Mouse (Mus musculus) lung, embryonic 14.5 days (tissue): ENCODE results near the gene Irf1. TPM values are rescaled to one million over a fixed set of nuclear protein-coding genes. Genes with fewer than 3 reads are reported as not detected.
A peak's percentile ranks its signal among the peaks of the same experiment; 100 is the strongest.

Experiments used
- ATAC-seq: fragments of 200-750 bp; cut with Nextera tagmentation; 2 replicates; pipeline ENCODE4 v1.8.0; 2017; ENCODE audit warnings: mild to moderate bottlenecking, moderate TSS enrichment, moderate library complexity; ENCODE audit not compliant: insufficient read depth
- DNase-seq: peaks from one replicate; pipeline ENCODE4 v3.0.0-alpha.2; 2015
- H3K27ac ChIP-seq: fragments of 300-500 bp; sonication (generic); 2 replicates; pipeline ENCODE4 v1.5.1; 2014; ENCODE audit warnings: low read depth, mild to moderate bottlenecking, moderate library complexity
- H3K27me3 ChIP-seq: fragments of 300-500 bp; sonication (generic); 2 replicates; pipeline ENCODE4 v1.6.1; 2014; ENCODE audit warnings: low read length, control low read depth; ENCODE audit not compliant: insufficient read depth
- H3K36me3 ChIP-seq: fragments of 300-500 bp; sonication (generic); 2 replicates; pipeline ENCODE4 v1.6.1; 2014; ENCODE audit warnings: control low read depth; ENCODE audit not compliant: insufficient read depth
- H3K4me1 ChIP-seq: fragments of 300-500 bp; sonication (generic); 2 replicates; pipeline ENCODE4 v1.6.1; 2014; ENCODE audit warnings: antibody characterized with exemption, control low read depth; ENCODE audit not compliant: insufficient read depth
- H3K4me2 ChIP-seq: fragments of 300-500 bp; sonication (generic); 2 replicates; pipeline ENCODE4 v1.6.1; 2014; ENCODE audit warnings: mild to moderate bottlenecking
- H3K4me3 ChIP-seq: fragments of 300-500 bp; sonication (generic); 2 replicates; pipeline ENCODE4 v1.5.1; 2014; ENCODE audit warnings: low read depth, low read length
- H3K9ac ChIP-seq: fragments of 300-500 bp; sonication (generic); 2 replicates; pipeline ENCODE4 v1.6.1; 2014
- H3K9me3 ChIP-seq: fragments of 300-500 bp; sonication (generic); 2 replicates; pipeline ENCODE4 v1.6.1; 2016; ENCODE audit warnings: low read depth, low read length, control low read depth
- CTCF ChIP-seq: IDR thresholded peaks from 2 replicates; pipeline ENCODE4 v1.5.1; 2016; ENCODE audit warnings: antibody characterized with exemption, low read depth
- WGBS: fragments of 180-500 bp; shearing (Covaris S2); extraction: QIAGEN DNeasy Blood & Tissue Kit; methylation state at CpG from one replicate; pipeline ENCODE4 v1.1.7; 2014; 5-methylcytosine and 5-hydroxymethylcytosine counted together
- polyA plus RNA-seq: library from polyadenylated mRNA; unstranded; fragments of >200 nt; fragmentation: Nextera tagmentation; extraction: Ambion mirVana; gene quantifications from 2 replicates; pipeline ENCODE4 v1.2.1, GENCODE M21; 2014

The Irf1 gene
- polyA plus RNA-seq, 1 experiment from 2014 or later: 17.3 TPM

DNA sequence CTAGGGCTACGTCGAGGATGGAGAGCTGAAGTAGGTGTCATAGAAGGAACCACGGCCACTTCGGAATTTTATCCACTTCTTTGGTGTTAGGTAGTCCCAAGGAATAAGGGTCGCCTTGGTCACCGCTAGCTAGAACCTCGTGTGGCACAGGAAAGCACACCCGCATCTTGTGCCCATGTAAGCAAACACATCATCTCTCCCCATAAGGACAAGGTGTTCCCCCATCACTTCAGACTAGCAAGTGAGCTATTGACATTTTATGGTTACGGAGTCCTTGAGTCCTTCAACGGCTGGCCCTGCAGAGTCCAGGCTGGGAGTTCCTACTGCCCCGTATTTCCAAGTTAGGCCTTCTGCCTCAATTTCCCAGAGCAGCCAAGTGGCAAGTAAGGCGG, 633 bp upstream of the Irf1 start:
- no peak for DNase-seq

DNA sequence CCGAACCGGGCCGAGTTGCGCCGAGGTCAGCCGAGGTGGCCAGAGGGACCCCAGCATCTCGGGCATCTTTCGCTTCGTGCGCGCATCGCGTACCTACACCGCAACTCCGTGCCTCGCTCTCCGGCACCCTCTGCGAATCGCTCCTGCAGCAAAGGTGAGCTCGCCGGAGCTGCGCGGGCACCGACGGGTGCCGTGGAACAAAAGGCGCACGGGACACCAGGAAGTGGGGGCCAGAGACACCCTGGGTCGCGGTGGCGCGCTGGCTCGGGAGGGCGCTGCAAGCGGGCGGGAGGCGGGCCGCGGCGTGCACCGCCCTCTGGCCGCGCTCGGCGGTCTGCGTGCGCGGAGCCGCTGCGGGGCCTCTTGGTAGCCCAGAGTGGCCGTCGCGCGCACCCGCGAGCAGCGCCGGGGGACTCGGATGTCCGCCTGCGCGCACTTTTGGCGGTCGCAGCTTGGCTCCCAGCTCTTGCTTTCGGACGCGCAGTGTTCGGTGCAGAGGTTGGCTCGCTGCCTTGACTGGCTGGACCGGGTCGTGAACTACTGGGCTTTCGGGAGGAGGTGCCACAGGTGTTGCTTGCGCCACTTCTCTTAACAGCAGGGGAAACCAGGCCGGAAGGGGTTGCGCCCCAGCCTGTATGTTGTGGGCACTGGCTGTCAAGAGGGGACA, 444 bp downstream of the Irf1 start:
- H3K36me3 ChIP-seq: peaks cover 23% of the 10 kb centered on the region
- under 1% methylated on average over 75 of the region's 75 CpGs for WGBS
- no peak for TF ChIP-seq CTCF
- H3K4me2 ChIP-seq: peak overlapping the region; percentile 87
- ATAC-seq: peak; percentile 89
- H3K4me1 ChIP-seq: no peaks in the 10 kb centered on the region
- no peaks in the 10 kb centered on the region for H3K27me3 ChIP-seq
- peak overlapping the region; percentile 73 for H3K27ac ChIP-seq
- H3K9ac ChIP-seq: peak overlapping the region; percentile 71
- H3K4me3 ChIP-seq: peak overlapping the region; percentile 71
- DNase-seq: peak; percentile 89
- H3K9me3 ChIP-seq: no peaks in the 10 kb centered on the region

More for the DNA sequence above, 633 bp upstream of the Irf1 start:
- peak overlapping the region; percentile 87 for H3K4me2 ChIP-seq
- 0 out of 2 replicates have a peak, but pooled peaks cover 6% of the 10 kb centered on the region for H3K4me1 ChIP-seq
- TF ChIP-seq CTCF: no peak
- 48% methylated on average over 12 of the region's 12 CpGs for WGBS
- no peak overlapping the region for H3K27ac ChIP-seq
- H3K9me3 ChIP-seq: no peaks in the 10 kb centered on the region
- peak overlapping the region; percentile 71 for H3K4me3 ChIP-seq
- no peak for ATAC-seq
- no peaks in the 10 kb centered on the region for H3K27me3 ChIP-seq
- peaks cover 13% of the 10 kb centered on the region; the same call in 1 of the 2 replicates for H3K36me3 ChIP-seq
- H3K9ac ChIP-seq: no peak overlapping the region

DNA sequence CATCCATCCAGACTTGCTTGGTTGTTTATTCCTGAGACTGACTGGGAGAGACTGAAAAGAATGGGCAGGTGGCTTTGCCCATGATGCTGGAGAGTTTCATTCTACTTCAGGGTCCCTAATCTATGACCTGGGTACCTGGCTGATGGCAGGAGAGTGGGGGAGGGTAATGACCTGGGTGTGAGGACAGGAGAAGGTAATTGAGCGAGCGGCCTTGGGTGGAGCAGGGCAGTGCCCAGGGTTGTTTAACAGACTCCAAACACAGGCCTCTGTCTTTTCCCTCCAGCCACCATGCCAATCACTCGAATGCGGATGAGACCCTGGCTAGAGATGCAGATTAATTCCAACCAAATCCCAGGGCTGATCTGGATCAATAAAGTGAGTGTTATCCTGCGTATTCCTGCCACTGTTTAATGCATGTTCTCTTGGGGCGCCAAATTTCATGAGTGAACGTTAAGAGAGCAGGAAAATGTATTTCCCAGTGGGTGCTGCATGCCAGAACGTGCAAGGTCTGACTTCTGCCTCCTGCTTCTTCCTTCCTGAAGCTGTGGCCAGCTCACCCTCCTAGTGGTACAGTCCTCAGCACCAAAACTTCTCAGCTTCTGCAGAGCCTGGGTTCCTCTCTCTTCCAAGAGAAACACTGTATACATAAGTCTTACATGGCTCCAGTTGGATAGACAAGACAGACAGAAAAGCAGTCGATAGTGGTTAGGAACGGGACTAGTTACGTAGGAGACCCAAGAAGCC, 1.4 kb downstream of the Irf1 start:
- no peaks in the 10 kb centered on the region for H3K9me3 ChIP-seq
- no peaks in the 10 kb centered on the region for H3K27me3 ChIP-seq
- H3K4me3 ChIP-seq: peak overlapping the region; percentile 71
- ATAC-seq: no peak
- peak overlapping the region; percentile 87 for H3K4me2 ChIP-seq
- 77% methylated on average over 11 of the region's 11 CpGs for WGBS
- H3K27ac ChIP-seq: no peak overlapping the region
- peaks cover 32% of the 10 kb centered on the region for H3K36me3 ChIP-seq
- no peaks in the 10 kb centered on the region for H3K4me1 ChIP-seq
- DNase-seq: no peak
- peak overlapping the region; percentile 71; the same call in 1 of the 2 replicates for H3K9ac ChIP-seq
- no peak for TF ChIP-seq CTCF

DNA sequence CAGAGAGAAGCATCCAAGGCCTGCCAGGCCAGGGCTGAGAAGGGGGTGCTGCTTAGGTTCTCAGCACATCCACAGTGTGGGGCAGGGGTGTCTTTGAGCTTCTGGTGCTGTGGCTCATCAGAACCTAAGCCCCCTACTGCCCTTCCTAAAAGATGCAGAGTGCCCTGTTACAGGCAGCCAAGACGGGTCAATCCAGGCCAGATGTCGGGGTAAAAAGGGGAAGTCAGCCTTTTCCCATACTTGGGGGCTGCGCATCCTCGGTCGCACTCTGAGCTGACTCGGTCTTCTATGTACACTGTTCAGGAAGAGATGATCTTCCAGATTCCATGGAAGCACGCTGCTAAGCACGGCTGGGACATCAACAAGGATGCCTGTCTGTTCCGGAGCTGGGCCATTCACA, 2.7 kb downstream of the Irf1 start:
- Histone ChIP-seq H3K27me3 (no peaks in the 10 kb centered on the region), H3K9me3 (no peaks in the 10 kb centered on the region), H3K4me3 (no peak overlapping the region), H3K36me3 (peaks cover 44% of the 10 kb centered on the region), H3K4me2 (no peak overlapping the region), H3K9ac (no peak overlapping the region), H3K27ac (no peak overlapping the region), H3K4me1 (no peaks in the 10 kb centered on the region)
- DNase-seq (no peak), ATAC-seq (no peak)
- 80% methylated on average over 9 of the region's 9 CpGs for WGBS
- TF ChIP-seq CTCF: no peak

DNA sequence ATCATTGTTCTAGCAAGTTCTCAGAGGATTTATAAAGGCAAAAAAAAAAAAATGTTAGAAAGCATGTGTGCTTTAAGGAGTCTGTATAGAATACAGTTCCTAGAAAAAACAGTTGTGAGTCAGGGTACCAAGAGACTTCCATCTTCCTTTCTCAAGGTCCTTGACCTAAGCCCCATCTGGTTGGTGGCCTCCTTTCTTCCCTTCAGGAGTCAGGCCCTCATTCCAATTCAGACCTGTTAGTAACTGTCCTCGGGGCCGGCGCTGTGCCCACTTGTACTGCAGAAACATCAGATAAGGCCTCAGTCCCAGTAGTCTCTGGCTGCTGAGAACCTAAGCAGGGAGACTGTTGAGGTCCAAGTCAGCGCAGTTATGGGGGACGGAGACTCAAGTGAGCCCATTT, 3.3 kb downstream of the Irf1 start, which contains the start of gene Gm17334:
TSS of gene Gm17334 (minus strand) at position 101 of the 400 bp plus-strand sequence.
- no peak within 1 kb of the TSS for H3K4me3 ChIP-seq
- no peak within 1 kb of the TSS for H3K4me2 ChIP-seq
- no peak for TF ChIP-seq CTCF
- WGBS: 83% methylated on average over 5 of the region's 5 CpGs
- ATAC-seq (no peak), DNase-seq (no peak)
- peaks cover 44% of the 10 kb centered on the region for H3K36me3 ChIP-seq
- H3K9me3 ChIP-seq: no peaks in the 10 kb centered on the region
- no peaks in the 10 kb centered on the region for H3K4me1 ChIP-seq
- H3K27me3 ChIP-seq: no peaks in the 10 kb centered on the region
- H3K27ac ChIP-seq: no peak within 1 kb of the TSS
- H3K9ac ChIP-seq: no peak within 1 kb of the TSS

DNA sequence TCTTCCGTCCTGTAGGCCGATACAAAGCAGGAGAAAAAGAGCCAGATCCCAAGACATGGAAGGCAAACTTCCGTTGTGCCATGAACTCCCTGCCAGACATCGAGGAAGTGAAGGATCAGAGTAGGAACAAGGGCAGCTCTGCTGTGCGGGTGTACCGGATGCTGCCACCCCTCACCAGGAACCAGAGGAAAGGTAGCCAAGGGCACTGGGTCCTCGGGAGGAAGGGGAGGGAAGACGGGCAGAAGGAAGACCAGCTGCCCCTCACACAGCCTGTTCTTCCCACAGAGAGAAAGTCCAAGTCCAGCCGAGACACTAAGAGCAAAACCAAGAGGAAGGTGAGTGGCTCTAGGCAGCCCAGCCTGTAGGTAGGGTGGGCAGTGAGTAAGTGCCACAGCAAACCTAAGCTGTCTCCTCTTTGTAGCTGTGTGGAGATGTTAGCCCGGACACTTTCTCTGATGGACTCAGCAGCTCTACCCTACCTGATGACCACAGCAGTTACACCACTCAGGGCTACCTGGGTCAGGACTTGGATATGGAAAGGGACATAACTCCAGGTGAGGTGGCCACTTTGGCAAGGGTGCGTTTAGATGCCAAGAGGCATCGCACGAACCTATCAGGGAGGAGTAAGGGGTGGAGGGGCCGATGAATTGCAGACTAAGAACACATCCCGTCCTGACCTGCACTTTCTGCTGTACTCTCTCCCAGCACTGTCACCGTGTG, 4.0 kb downstream of the Irf1 start:
- DNase-seq: no peak
- Histone ChIP-seq H3K9me3 (no peaks in the 10 kb centered on the region), H3K27me3 (no peaks in the 10 kb centered on the region), H3K4me3 (no peak overlapping the region), H3K4me2 (no peak overlapping the region), H3K9ac (no peak overlapping the region), H3K36me3 (peaks cover 44% of the 10 kb centered on the region), H3K4me1 (no peaks in the 10 kb centered on the region), H3K27ac (no peak overlapping the region)
- no peak for TF ChIP-seq CTCF
- 91% methylated on average over 16 of the region's 16 CpGs for WGBS
- no peak for ATAC-seq

DNA sequence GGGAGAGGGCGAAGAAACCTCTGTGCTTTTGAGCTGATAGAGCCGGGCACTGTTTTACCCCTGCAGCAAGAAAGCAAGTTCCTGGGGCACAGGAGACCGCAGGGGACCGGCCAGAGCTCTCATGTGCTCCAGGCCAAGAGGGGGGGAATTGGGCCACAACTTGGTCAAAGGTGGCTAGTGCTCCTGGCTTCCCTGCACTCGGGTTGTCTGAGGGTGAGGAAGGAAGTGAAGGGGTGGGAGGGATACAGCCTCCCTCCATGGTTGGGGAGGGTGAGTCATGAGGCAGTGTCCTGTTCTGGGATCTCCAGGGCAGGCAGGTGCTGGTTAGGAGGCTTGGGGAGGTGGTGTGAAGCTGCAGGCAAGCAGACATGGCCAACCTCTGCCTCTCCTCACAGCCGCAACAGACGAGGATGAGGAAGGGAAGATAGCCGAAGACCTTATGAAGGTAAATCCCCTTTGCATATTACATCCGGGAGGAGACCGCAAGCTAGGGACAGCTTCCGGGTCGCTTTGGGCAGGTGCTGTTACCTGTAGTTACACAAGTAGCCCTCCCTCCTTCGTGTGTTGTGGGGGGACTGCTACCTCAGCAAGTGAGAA, 4.9 kb downstream of the Irf1 start:
- WGBS: 90% methylated on average over 13 of the region's 13 CpGs
- no peak for ATAC-seq

More for the DNA sequence above, 4.9 kb downstream of the Irf1 start:
- H3K9ac ChIP-seq: no peak overlapping the region
- no peak overlapping the region for H3K4me2 ChIP-seq
- H3K27me3 ChIP-seq: no peaks in the 10 kb centered on the region
- no peaks in the 10 kb centered on the region for H3K4me1 ChIP-seq
- no peak overlapping the region for H3K4me3 ChIP-seq
- no peak overlapping the region for H3K27ac ChIP-seq
- no peak for TF ChIP-seq CTCF
- no peaks in the 10 kb centered on the region for H3K9me3 ChIP-seq
- H3K36me3 ChIP-seq: peaks cover 47% of the 10 kb centered on the region
- no peak for DNase-seq
